Mouse (Mus musculus) ES-Bruce4 (cell line): Measurements from ENCODE around the gene Mrpl10. TPM values are rescaled to one million over a fixed set of nuclear protein-coding genes. Genes with fewer than 3 reads are reported as not detected.

Experiments used
- H3K27ac ChIP-seq: 2 replicates; pipeline ENCODE4 v1.5.1; 2012; ENCODE audit warnings: low read length, inconsistent platforms; ENCODE audit not compliant: insufficient read depth
- H3K27me3 ChIP-seq: 2 replicates; pipeline ENCODE4 v1.6.1; 2012; ENCODE audit warnings: mild to moderate bottlenecking, low read length, inconsistent platforms; ENCODE audit not compliant: control insufficient read depth, poor library complexity, insufficient read depth, severe bottlenecking
- H3K36me3 ChIP-seq: 2 replicates; pipeline ENCODE4 v1.6.1; 2012; ENCODE audit warnings: inconsistent platforms, mild to moderate bottlenecking, low read length, moderate library complexity; ENCODE audit not compliant: control insufficient read depth, poor library complexity, insufficient read depth, severe bottlenecking
- H3K4me1 ChIP-seq: one replicate; pipeline ENCODE4 v1.8.1; 2011; ENCODE audit warnings: low read length; ENCODE audit not compliant: control insufficient read depth, insufficient read depth
- H3K4me3 ChIP-seq: 2 replicates; pipeline ENCODE4 v1.5.1; 2011; ENCODE audit warnings: low read depth, mild to moderate bottlenecking, low read length
- H3K9ac ChIP-seq: 2 replicates; pipeline ENCODE4 v1.6.1; 2012; ENCODE audit warnings: low read depth, mild to moderate bottlenecking, inconsistent platforms; ENCODE audit not compliant: poor library complexity, severe bottlenecking
- H3K9me3 ChIP-seq: replicated peaks from 2 replicates; pipeline ENCODE4 v1.6.1; 2012; ENCODE audit warnings: mild to moderate bottlenecking, low read length, inconsistent platforms; ENCODE audit not compliant: control insufficient read depth, poor library complexity, insufficient read depth, severe bottlenecking
- CTCF ChIP-seq: IDR thresholded peaks from one replicate; pipeline ENCODE4 v1.8.1; 2011; ENCODE audit warnings: low read depth, low read length
- EP300 ChIP-seq: IDR thresholded peaks from 2 replicates; pipeline ENCODE4 v1.6.1; 2011; ENCODE audit warnings: low read depth, low read length; ENCODE audit not compliant: insufficient read depth
- POLR2A ChIP-seq: IDR thresholded peaks from one replicate; pipeline ENCODE4 v1.8.1; 2011; ENCODE audit warnings: low read length; ENCODE audit not compliant: insufficient read depth
- polyA plus RNA-seq: library from polyadenylated mRNA; stranded (reverse); fragments of >200 nt; gene quantifications from 2 replicates; pipeline ENCODE4 v1.2.4, GENCODE M21; 2011; ENCODE audit warnings: low read depth; ENCODE audit not compliant: missing spikeins, insufficient read depth, insufficient read length

Mrpl10 gene
- polyA plus RNA-seq, 1 experiment = 62.6 TPM

GRCm38 (mm10) chr11:97083401-97084140, 42.2 kb downstream of the Mrpl10 start:
- TF ChIP-seq CTCF (no peak), POLR2A (no peak), EP300 (no peak)
- H3K4me1 ChIP-seq = peaks cover 2% of the 10 kb centered on the region
- no peak overlapping the region for H3K9ac ChIP-seq
- no peak overlapping the region for H3K4me3 ChIP-seq
- H3K27ac ChIP-seq = no peak overlapping the region
- H3K36me3 ChIP-seq = no peaks in the 10 kb centered on the region
- H3K9me3 ChIP-seq = no peaks in the 10 kb centered on the region
- no peaks in the 10 kb centered on the region for H3K27me3 ChIP-seq

GRCm38 (mm10) chr11:97084821-97085505, 43.6 kb downstream of the Mrpl10 start:
- no peak overlapping the region for H3K27ac ChIP-seq
- H3K9me3 ChIP-seq = no peaks in the 10 kb centered on the region
- peaks cover 2% of the 10 kb centered on the region for H3K4me1 ChIP-seq
- H3K27me3 ChIP-seq = no peaks in the 10 kb centered on the region
- H3K36me3 ChIP-seq = no peaks in the 10 kb centered on the region
- no peak overlapping the region for H3K9ac ChIP-seq
- H3K4me3 ChIP-seq = no peak overlapping the region
- no peak for TF ChIP-seq CTCF
- no peak for TF ChIP-seq EP300
- no peak for TF ChIP-seq POLR2A

GRCm38 (mm10) chr11:97086365-97086764, 45.0 kb downstream of the Mrpl10 start:
- no peak for TF ChIP-seq POLR2A
- TF ChIP-seq CTCF = no peak
- no peak overlapping the region for H3K9ac ChIP-seq
- peaks cover 2% of the 10 kb centered on the region for H3K4me1 ChIP-seq

GRCm38 (mm10) chr11:97094600-97094999, 53.2 kb downstream of the Mrpl10 start:
- H3K9ac ChIP-seq = no peak overlapping the region
- H3K4me3 ChIP-seq = no peak overlapping the region
- H3K4me1 ChIP-seq = no peaks in the 10 kb centered on the region
- TF ChIP-seq CTCF = no peak
- no peak for TF ChIP-seq EP300
- no peak for TF ChIP-seq POLR2A
- H3K9me3 ChIP-seq = no peaks in the 10 kb centered on the region
- H3K36me3 ChIP-seq = no peaks in the 10 kb centered on the region
- H3K27me3 ChIP-seq = no peaks in the 10 kb centered on the region
- no peak overlapping the region for H3K27ac ChIP-seq

More at GRCm38 (mm10) chr11:97086365-97086764, 45.0 kb downstream of the Mrpl10 start:
- Histone ChIP-seq H3K27ac (no peak overlapping the region), H3K9me3 (no peaks in the 10 kb centered on the region), H3K36me3 (no peaks in the 10 kb centered on the region), H3K4me3 (no peak overlapping the region), H3K27me3 (no peaks in the 10 kb centered on the region)

GRCm38 (mm10) chr11:97098791-97099190, 57.4 kb downstream of the Mrpl10 start:
- no peaks in the 10 kb centered on the region for H3K36me3 ChIP-seq
- peak overlapping the region; percentile 12 for H3K4me3 ChIP-seq
- TF ChIP-seq POLR2A (no peak), CTCF (no peak), EP300 (no peak)
- H3K27ac ChIP-seq = no peak overlapping the region
- no peaks in the 10 kb centered on the region for H3K9me3 ChIP-seq
- H3K9ac ChIP-seq = 0 out of 2 replicates have a peak overlapping the region, but pooled peaks have one; percentile 12
- no peaks in the 10 kb centered on the region for H3K4me1 ChIP-seq
- H3K27me3 ChIP-seq = no peaks in the 10 kb centered on the region

Other genes starting within 250 kb of the Mrpl10 start
- 181 and 194 TPM in 2 replicates for gene Nfe2l1, start 211.6 kb upstream of the Mrpl10 start, polyA plus RNA-seq
- 23.9 and 26.2 TPM in 2 replicates for gene Copz2, start 191.7 kb upstream of the Mrpl10 start, polyA plus RNA-seq
- gene Cdk5rap3, start 125.1 kb upstream of the Mrpl10 start, polyA plus RNA-seq = 93.3 and 109 TPM in 2 replicates
- gene Prr15l, start 113.5 kb upstream of the Mrpl10 start, polyA plus RNA-seq = 10.9 and 11.1 TPM in 2 replicates
- gene Pnpo, start 97.6 kb upstream of the Mrpl10 start, polyA plus RNA-seq = 23.6 and 24.1 TPM in 2 replicates
- 29.0 and 30.5 TPM in 2 replicates for gene Sp2, start 58.6 kb upstream of the Mrpl10 start, polyA plus RNA-seq
- gene Sp6, start 28.2 kb upstream of the Mrpl10 start, polyA plus RNA-seq = 12.4 and 13.5 TPM in 2 replicates
- gene Scrn2, start 11.6 kb upstream of the Mrpl10 start, polyA plus RNA-seq = 6.8 and 7.4 TPM in 2 replicates
- gene Lrrc46, start 153 bp upstream of the Mrpl10 start, polyA plus RNA-seq = 1.5 and 2.4 TPM in 2 replicates
- 8.3 and 9.1 TPM in 2 replicates for gene Osbpl7, start 9.1 kb downstream of the Mrpl10 start, polyA plus RNA-seq
- gene Tbx21, start 73.8 kb downstream of the Mrpl10 start, polyA plus RNA-seq = 0.24 TPM in 1 of 2 replicates, not detected in the other
- 5.4 and 6.1 TPM in 2 replicates for gene Tbkbp1, start 109.9 kb downstream of the Mrpl10 start, polyA plus RNA-seq
- 316 and 345 TPM in 2 replicates for gene Kpnb1, start 146.3 kb downstream of the Mrpl10 start, polyA plus RNA-seq
- 213 and 223 TPM in 2 replicates for gene Npepps, start 239.1 kb downstream of the Mrpl10 start, polyA plus RNA-seq